Mouse (Mus musculus) neural tube, embryonic 15.5 days (tissue): Measurements from ENCODE around the gene Kif1b. TPM values are rescaled to one million over a fixed set of nuclear protein-coding genes. Genes with fewer than 3 reads are reported as not detected.
"Not testable (repeated sequence)": the region's sequence is repeated elsewhere in the genome, so short reads cannot be mapped to it uniquely, and the experiment has no call there.

Experiments
- ATAC-seq: fragments of 200-750 bp; cut with Nextera tagmentation; 2 replicates; pipeline ENCODE4 v1.8.0; 2017; ENCODE audit warnings: mild to moderate bottlenecking, moderate TSS enrichment, moderate library complexity; ENCODE audit not compliant: low FRiP score
- H3K27ac ChIP-seq: fragments of 300-500 bp; sonication (generic); replicated peaks from 2 replicates; pipeline ENCODE4 v1.5.1; 2015; ENCODE audit warnings: mild to moderate bottlenecking, inconsistent platforms
- H3K27me3 ChIP-seq: fragments of 300-500 bp; sonication (generic); replicated peaks from 2 replicates; pipeline ENCODE4 v1.6.1; 2015; ENCODE audit warnings: inconsistent platforms
- H3K36me3 ChIP-seq: fragments of 300-500 bp; sonication (generic); 2 replicates; pipeline ENCODE4 v1.6.1; 2015; ENCODE audit warnings: inconsistent platforms
- H3K4me1 ChIP-seq: fragments of 300-500 bp; sonication (generic); 2 replicates; pipeline ENCODE4 v1.6.1; 2015; ENCODE audit warnings: inconsistent platforms
- H3K4me2 ChIP-seq: fragments of 300-500 bp; sonication (generic); 2 replicates; pipeline ENCODE4 v1.6.1; 2015; ENCODE audit warnings: inconsistent platforms, mild to moderate bottlenecking, moderate library complexity
- H3K4me3 ChIP-seq: fragments of 300-500 bp; sonication (generic); replicated peaks from 2 replicates; pipeline ENCODE4 v1.5.1; 2015; ENCODE audit warnings: mild to moderate bottlenecking, inconsistent platforms
- H3K9ac ChIP-seq: fragments of 300-500 bp; sonication (generic); replicated peaks from 2 replicates; pipeline ENCODE4 v1.6.1; 2015; ENCODE audit warnings: mild to moderate bottlenecking, inconsistent platforms
- H3K9me3 ChIP-seq: fragments of 300-500 bp; sonication (generic); replicated peaks from 2 replicates; pipeline ENCODE4 v1.6.1; 2016; ENCODE audit warnings: inconsistent platforms
- WGBS: fragments of 180-500 bp; shearing (Covaris S2); methylation state at CpG from one replicate; pipeline ENCODE4 v1.1.7; 2015; ENCODE audit warnings: mixed read lengths; 5-methylcytosine and 5-hydroxymethylcytosine counted together
- polyA plus RNA-seq: library from polyadenylated mRNA; unstranded; fragments of >200 nt; fragmentation: Nextera tagmentation; extraction: Ambion mirVana; gene quantifications from 2 replicates; pipeline ENCODE4 v1.2.1, GENCODE M21; 2015

Gene Kif1b
- polyA plus RNA-seq, 1 experiment from 2014 or later = 121 TPM

DNA sequence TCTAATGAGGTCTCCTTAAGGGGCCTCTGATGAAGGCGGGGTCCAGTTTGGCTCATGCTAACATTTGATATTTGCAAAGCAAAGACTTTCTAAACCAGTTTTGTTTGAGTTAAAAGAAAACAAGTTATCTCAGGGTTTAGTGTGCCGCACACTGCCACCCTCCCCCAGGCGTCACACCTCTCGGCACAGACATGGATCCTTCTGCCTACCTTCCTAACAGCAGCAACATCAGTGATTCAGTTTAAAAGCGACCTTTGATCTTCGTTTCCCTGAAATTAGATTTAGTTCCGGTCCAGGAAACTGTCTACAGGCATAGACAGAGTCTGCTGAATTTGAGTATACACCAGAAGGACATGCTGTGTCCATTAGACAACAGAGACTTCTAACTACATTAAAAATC lies 129.2 kb downstream of the Kif1b start:
- Histone ChIP-seq H3K4me2 (no peak overlapping the region), H3K9ac (no peak overlapping the region), H3K9me3 (no peaks in the 10 kb centered on the region), H3K4me1 (no peaks in the 10 kb centered on the region), H3K36me3 (peaks cover 69% of the 10 kb centered on the region), H3K27me3 (no peaks in the 10 kb centered on the region), H3K4me3 (no peak overlapping the region), H3K27ac (no peak overlapping the region)
- whole genome bisulfite sequencing = 73% methylated on average over 7 of the region's 7 CpGs
- ATAC-seq = no peak

DNA sequence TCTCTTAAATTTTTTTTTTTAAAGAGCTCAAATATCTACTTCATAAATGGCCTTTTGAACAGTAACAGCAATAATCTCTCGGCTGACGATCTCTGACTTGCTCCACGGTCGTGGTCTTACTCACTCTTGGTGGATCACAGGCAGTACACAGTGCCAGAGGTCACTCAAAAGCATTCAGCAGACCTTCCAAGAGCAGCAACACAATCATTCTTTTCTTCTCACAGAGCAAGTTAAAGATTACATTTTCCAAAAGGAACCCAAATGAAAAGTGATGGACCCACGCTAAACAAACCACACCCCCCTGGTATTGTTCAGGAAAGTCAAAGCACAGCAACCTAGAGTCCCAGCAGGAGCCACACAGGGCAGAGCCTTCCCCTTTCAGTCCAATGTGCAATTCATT lies 130.4 kb downstream of the Kif1b start:
- no peaks in the 10 kb centered on the region for H3K27me3 ChIP-seq
- H3K36me3 ChIP-seq = peaks cover 56% of the 10 kb centered on the region
- no peaks in the 10 kb centered on the region for H3K9me3 ChIP-seq
- WGBS = 38% methylated on average over 5 of the region's 5 CpGs
- no peak overlapping the region for H3K9ac ChIP-seq
- H3K4me2 ChIP-seq = no peak overlapping the region
- ATAC-seq = no peak
- H3K27ac ChIP-seq = no peak overlapping the region
- H3K4me1 ChIP-seq = peaks cover 12% of the 10 kb centered on the region
- H3K4me3 ChIP-seq = no peak overlapping the region

DNA sequence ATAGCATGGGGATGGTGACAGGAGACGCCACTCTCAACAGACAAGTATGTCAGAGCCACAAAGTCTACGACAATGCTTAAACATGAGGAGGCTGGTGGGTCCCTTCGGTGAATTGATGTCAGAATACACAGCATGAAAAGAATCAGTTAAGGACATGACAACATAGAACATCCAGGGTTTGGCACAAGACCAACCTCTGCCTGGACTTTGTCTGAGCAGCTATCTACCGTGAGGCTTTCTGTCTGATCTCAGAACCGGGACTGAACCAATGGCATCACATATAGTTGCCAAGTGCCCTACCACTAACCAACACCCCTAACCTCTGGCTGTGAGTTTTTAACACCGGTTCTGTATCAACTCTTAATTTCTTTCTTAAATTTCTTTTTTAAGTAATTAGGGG lies 130.8 kb downstream of the Kif1b start:
- Histone ChIP-seq H3K9ac (no peak overlapping the region), H3K36me3 (peaks cover 52% of the 10 kb centered on the region), H3K4me1 (peaks cover 12% of the 10 kb centered on the region), H3K9me3 (no peaks in the 10 kb centered on the region), H3K27me3 (no peaks in the 10 kb centered on the region), H3K4me2 (no peak overlapping the region), H3K27ac (no peak overlapping the region), H3K4me3 (no peak overlapping the region)
- ATAC-seq = no peak
- WGBS = 84% methylated on average over 6 of the region's 6 CpGs

DNA sequence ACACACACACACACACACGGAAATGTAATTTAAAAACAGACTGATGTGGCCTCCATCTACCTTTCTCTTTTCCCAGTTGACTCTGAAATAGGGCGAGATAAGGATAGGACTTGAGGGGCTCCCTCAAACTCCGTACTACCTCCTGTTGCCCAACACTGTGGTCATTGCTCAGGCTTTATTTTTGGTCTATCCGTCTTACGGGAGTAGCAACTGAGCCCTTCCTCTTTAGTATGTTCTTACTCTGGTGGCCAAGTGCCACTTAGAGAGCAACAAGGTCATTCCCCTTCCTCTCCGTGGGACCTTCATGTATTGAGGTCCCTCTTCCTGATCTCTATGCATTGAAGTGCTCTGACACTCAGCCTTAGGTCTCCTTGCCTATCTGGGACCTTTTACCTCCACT lies 133.8 kb downstream of the Kif1b start:
- no peak overlapping the region for H3K9ac ChIP-seq
- WGBS = 94% methylated on average over 6 of the region's 6 CpGs
- no peaks in the 10 kb centered on the region for H3K9me3 ChIP-seq
- peak overlapping the region; percentile 69; the same call in 1 of the 2 replicates for H3K27ac ChIP-seq
- no peak overlapping the region for H3K4me3 ChIP-seq
- H3K36me3 ChIP-seq = peaks cover 23% of the 10 kb centered on the region
- no peak overlapping the region for H3K4me2 ChIP-seq
- peaks cover 12% of the 10 kb centered on the region for H3K4me1 ChIP-seq
- no peak for ATAC-seq
- H3K27me3 ChIP-seq = no peaks in the 10 kb centered on the region

DNA sequence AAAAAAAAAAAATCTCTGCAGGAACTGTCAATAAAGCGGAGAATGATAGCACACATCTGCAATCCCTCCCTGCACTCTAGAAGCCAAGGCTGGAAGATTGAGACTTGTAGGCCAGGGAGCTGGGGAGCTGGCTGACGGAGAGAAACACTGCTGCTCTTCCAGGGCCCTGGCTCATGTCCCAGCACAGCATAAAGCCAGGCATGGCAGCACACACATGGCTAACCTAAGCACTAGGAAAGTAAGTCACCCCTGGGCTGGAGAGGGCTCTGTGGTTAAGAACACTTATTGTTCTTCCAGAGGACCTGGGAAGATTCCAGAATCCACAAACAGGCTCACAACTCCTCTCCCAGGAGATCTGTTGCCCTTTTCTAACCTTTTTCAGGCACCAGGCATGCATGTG lies 134.8 kb downstream of the Kif1b start:
- Histone ChIP-seq H3K4me1 (peaks cover 13% of the 10 kb centered on the region), H3K36me3 (peaks cover 16% of the 10 kb centered on the region), H3K9me3 (no peaks in the 10 kb centered on the region), H3K27ac (peak overlapping the region; percentile 69), H3K9ac (no peak overlapping the region), H3K4me2 (no peak overlapping the region), H3K27me3 (no peaks in the 10 kb centered on the region), H3K4me3 (no peak overlapping the region)
- 0 out of 2 replicates have a peak, but pooled peaks have one; percentile 18 for ATAC-seq
- 58% methylated on average over 2 of the region's 2 CpGs for WGBS

DNA sequence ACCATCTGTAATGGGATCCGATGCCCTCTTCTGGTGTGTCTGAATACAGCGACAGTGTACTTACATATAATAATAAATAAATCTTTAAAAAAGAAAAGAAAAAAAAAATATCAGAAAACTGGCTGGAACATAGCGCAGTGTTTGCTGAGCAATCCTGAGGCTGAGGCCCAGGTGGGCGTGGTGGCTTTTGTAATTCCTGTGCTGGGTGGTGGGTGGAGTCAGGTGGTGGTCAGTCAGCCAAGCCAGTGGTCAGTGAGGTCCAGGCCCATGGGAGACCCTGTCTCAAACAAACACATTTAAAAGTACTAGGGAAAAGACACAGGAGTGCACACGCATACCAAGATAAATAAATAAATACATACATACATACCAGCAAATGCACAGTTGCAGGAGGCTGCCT lies 135.4 kb downstream of the Kif1b start:
- no peak overlapping the region for H3K4me3 ChIP-seq
- H3K4me1 ChIP-seq = peaks cover 15% of the 10 kb centered on the region
- no peaks in the 10 kb centered on the region for H3K27me3 ChIP-seq
- H3K36me3 ChIP-seq = peaks cover 12% of the 10 kb centered on the region
- no peak for ATAC-seq
- peak overlapping the region; percentile 69 for H3K27ac ChIP-seq
- 86% methylated on average over 5 of the region's 5 CpGs for WGBS
- no peaks in the 10 kb centered on the region for H3K9me3 ChIP-seq
- H3K9ac ChIP-seq = no peak overlapping the region
- no peak overlapping the region for H3K4me2 ChIP-seq

DNA sequence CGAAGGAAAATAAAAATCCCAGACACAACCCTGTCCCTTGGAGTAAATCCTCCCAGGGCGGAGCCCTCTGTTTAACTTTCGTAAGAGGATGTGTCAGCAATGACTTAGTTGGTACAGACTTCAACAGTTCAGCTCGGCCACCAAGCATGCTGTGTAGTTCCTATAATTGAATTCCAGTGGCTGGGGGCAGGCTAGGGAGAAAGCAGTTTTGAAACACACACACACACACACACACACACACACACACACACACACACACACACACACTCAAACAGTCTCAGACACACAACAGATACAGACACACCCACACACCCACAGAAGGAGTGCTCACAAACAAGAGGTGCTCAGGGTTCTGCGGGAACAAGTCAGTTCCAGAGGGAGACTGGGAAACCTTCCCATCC lies 135.9 kb downstream of the Kif1b start:
- no peak overlapping the region for H3K9ac ChIP-seq
- H3K4me1 ChIP-seq = peaks cover 15% of the 10 kb centered on the region
- no peaks in the 10 kb centered on the region for H3K9me3 ChIP-seq
- H3K27me3 ChIP-seq = no peaks in the 10 kb centered on the region
- no peak overlapping the region for H3K4me2 ChIP-seq
- no peak for ATAC-seq
- 81% methylated on average over 5 of the region's 5 CpGs for WGBS
- no peak overlapping the region for H3K27ac ChIP-seq
- H3K4me3 ChIP-seq = no peak overlapping the region
- peaks cover 9% of the 10 kb centered on the region for H3K36me3 ChIP-seq

DNA sequence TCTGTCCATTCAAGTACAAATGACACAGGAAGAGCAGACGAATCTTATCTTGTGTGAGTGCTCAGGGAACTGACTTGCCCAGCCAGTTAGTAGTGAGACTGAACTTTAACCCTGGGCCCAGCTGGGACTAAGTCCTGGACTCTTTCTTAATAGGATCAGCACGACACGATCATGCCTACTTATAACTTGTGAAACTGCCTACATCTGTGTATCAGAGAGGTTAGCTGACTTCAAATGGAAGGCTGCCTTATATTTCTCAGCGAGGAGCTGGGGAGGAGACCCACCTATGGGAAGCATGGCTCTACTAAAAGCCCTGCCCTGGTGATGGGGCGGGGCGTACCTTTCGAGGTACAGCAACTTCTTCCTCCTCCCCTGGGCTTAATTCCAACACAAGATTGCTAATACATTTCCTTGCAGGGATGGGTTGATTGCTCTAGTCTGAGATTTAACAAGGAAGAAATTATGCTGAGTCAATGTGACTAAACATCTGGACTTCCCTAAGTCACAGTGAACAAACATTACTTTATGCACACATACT lies 137.0 kb downstream of the Kif1b start:
- no peak for ATAC-seq
- Histone ChIP-seq H3K4me1 (peaks cover 21% of the 10 kb centered on the region), H3K27me3 (no peaks in the 10 kb centered on the region), H3K4me2 (no peak overlapping the region), H3K27ac (no peak overlapping the region), H3K4me3 (no peak overlapping the region), H3K9ac (no peak overlapping the region), H3K36me3 (0 out of 2 replicates have a peak, but pooled peaks cover 4% of the 10 kb centered on the region), H3K9me3 (no peaks in the 10 kb centered on the region)
- 77% methylated on average over 7 of the region's 7 CpGs for WGBS

DNA sequence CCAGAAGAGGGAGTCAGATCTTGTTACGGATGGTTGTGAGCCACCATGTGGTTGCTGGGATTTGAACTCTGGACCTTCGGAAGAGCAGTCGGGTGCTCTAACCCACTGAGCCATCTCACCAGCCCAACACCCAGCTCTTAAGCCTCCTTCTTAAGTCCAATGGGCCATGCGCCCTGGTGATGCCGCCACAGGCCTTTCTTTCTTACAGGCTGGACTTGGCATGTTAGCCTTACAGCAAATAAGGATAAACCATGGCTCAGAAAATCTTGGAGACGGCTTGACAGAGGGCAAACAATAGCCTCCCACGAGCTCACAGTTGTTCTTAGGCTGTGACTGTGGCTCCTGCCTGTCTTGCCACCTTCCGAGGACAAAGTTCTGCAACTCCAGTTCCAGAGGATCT lies 137.6 kb downstream of the Kif1b start:
- ATAC-seq, H3K27ac ChIP-seq, H3K4me3 ChIP-seq, H3K36me3 ChIP-seq, H3K9ac ChIP-seq, H3K27me3 ChIP-seq, H3K9me3 ChIP-seq, H3K4me2 ChIP-seq: not testable (repeated sequence)
- H3K4me1 ChIP-seq = peaks cover 27% of the 10 kb centered on the region
- 79% methylated on average over 8 of the region's 8 CpGs for WGBS

DNA sequence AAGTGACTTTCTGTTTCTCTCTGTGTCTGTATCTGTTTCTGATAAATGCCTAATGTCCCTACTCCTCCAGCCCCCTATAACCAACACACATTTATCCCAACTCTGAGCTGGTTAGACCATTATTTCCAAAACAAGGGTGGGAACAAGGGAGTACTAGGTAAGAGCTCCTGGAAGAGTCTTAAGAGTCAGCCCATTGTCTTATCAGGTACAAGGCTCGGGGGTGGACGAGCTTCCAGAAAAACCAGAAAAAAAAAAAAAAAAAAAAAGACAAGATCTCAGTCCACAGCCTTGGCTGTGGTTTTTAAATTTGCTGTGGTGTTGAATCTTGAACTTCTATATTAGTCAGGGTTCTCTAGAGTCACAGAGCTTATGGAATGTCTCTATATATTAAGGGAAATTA lies 139.5 kb downstream of the Kif1b start:
- Histone ChIP-seq H3K27me3 (no peaks in the 10 kb centered on the region), H3K4me3 (no peak overlapping the region), H3K9ac (no peak overlapping the region), H3K27ac (no peak overlapping the region), H3K4me2 (peak overlapping the region; percentile 96; the same call in 1 of the 2 replicates), H3K9me3 (no peaks in the 10 kb centered on the region), H3K4me1 (peaks cover 41% of the 10 kb centered on the region), H3K36me3 (0 out of 2 replicates have a peak, but pooled peaks cover 4% of the 10 kb centered on the region)
- 80% methylated on average over 2 of the region's 2 CpGs for WGBS
- no peak for ATAC-seq

DNA sequence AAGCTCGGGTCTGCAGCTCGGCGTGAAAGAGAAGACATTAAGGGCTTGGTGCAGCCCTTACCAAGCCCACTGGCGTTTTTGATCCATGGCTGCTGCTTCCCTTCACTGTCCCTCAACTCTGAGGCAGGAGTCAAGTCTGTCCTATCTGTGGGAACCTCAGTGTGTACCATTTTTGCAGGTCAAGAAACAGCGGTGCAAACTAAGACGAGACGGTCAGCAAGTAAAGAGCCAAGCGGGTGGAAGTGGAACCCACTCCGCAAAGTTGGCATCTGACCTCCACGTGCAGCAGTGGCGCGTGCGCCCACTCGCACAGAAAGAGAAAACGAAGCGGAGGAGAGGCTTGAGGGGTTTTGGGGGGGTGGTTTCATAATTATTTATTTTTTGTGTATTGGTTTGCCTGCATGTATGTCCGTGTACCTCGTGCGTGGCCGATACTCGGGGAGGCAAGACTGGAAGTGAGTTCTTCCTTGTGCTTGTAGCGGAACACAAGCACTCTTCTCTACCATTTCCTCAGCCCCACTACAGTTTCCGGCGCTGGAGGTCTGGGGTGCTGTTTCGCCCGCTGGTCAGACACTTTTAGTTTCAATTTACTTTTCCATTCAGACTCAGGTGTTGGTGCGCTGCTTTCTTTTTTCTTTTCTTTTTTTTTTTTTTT lies 140.4 kb downstream of the Kif1b start:
- Histone ChIP-seq H3K9me3 (no peaks in the 10 kb centered on the region), H3K27ac (peak overlapping the region; percentile 81), H3K4me2 (peak overlapping the region; percentile 96), H3K27me3 (no peaks in the 10 kb centered on the region), H3K4me1 (peaks cover 32% of the 10 kb centered on the region), H3K36me3 (0 out of 2 replicates have a peak, but pooled peaks cover 10% of the 10 kb centered on the region), H3K4me3 (peak overlapping the region; percentile 67), H3K9ac (peak overlapping the region; percentile 41)
- WGBS = 1% methylated on average over 27 of the region's 27 CpGs
- peak; percentile 67 for ATAC-seq

DNA sequence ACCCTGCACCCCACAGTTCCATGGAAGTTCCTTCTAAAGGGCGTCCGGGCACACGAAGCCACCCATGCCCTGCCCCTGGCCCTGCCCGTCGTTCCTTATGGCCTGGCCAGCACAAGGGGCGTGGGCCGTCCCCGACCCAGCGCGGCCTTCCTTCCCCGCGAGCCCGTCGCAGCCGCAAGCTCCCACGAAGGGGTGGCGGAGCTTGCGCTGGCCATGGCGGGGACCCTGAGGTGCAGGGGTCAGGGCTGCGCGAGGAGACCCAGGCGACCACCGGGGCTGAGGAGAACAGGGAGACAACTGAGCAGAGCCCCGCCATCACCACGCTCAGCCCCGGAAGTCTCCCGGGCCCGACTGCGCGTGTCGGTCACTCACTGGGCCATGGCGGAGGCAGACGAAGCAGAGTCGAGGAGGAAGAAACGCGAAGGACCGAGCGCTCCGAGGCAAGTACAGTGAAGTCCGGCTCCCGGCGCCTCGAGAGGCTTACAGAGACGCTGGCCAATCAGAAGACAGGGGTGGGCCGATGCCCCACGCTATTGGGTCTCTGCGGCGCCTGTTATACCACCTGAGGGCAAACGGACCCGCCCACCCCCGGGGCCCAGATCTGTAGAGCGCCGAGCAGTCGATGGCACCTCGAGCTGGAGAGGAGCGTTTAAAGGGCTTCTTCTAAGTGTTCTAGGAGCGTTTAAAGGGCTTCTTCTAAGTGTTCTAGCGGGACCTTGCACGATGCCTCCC lies 141.1 kb downstream of the Kif1b start, which contains the start of gene Pgd:
Pgd (minus strand) TSS at position 557 of the 732 bp plus-strand sequence.
- ATAC-seq = peak; percentile 99
- Histone ChIP-seq H3K27me3 (no peaks in the 10 kb centered on the region), H3K27ac (peak within 1 kb of the TSS; percentile 81), H3K4me1 (peaks cover 31% of the 10 kb centered on the region), H3K9me3 (no peaks in the 10 kb centered on the region), H3K36me3 (peaks cover 14% of the 10 kb centered on the region; the same call in 1 of the 2 replicates), H3K9ac (peak within 1 kb of the TSS; percentile 65), H3K4me2 (peak within 1 kb of the TSS; percentile 96), H3K4me3 (peak within 1 kb of the TSS; percentile 67)
- WGBS = under 1% methylated on average over 55 of the region's 59 CpGs
